Mouse (Mus musculus) CD4-positive, CD25-positive, alpha-beta regulatory T cell, adult 4 months (primary cell): ENCODE measurements around the gene Atl2. TPM values are rescaled to one million over a fixed set of nuclear protein-coding genes. Genes with fewer than 3 reads are reported as not detected.

Source experiments
- ATAC-seq: one replicate; pipeline ENCODE4 v1.8.0; 2017
- polyA plus RNA-seq, 2 experiments: library from polyadenylated mRNA; unstranded; fragments of 100-300 nt; shearing (Covaris generic); gene quantifications; one replicate each; pipeline ENCODE4 v1.2.1; 2017

The Atl2 gene
- polyA plus RNA-seq, result 10 to 100 TPM; 14.3 to 14.4 TPM

GRCm38 (mm10) chr17:79895911-79896423 is at the start of gene Atl2:
Gene Atl2 (minus strand): TSS chr17:79896123.
- ATAC-seq, result peak; percentile 89

GRCm38 (mm10) chr17:79944851-79945250 is 48.9 kb upstream of the Atl2 start:
- ATAC-seq, result no peak

DNA sequence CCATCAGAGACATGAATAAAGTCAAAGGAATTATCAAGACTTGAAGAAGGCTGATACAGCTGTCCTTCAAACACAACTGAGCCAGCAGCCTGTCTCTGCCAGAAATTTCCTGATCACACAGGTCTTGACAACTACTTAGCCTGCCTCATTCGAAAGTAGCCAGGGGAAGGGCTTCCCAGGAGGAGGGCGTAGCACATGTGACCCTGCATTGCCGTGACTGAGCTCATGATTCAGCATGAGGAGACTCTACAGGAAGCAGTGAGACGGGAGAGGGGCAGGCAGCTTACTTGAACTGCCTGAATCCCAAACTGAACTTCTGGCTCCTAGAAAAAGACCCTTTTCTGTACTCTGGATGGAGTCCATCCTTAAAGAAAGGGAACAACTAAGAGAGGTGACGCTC is 46.5 kb upstream of the Atl2 start:
- ATAC-seq, result no peak

- ATAC-seq, result no peak
These were observed 43.2 kb upstream of the Atl2 start for GRCm38 (mm10) chr17:79939133-79939532.

DNA sequence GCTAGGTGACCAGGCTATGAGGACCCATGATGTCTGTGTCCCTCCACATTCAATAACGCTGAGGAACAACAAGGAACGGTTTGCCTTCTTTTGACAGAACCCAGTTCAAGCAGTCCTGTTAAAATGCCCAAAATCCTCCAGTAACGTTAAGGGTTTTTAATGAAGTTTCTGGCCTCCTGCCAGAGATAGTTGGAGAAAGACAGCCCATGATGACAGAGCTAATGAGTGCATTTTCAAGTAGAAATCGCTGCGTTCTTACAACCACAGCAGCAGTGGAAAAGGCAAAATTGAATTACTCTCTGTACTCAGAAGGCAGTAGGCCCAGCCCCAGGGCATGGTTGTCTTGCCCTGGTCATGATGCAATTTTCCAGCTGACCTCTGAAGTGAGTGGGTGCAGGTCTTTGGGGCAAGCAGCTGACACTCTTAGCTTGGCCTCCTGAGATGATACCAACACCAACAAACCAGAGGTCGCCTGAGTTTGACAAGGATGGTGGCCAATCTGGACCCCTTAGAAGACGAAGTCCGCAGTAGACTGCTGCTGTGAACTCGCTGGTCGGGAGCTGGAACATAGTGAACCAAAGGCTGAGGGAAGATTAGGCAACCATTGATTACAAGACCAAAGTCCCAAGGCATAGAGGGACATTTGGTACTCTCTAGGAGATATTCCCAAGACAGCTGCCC is 42.1 kb upstream of the Atl2 start:
- no peak for ATAC-seq

- ATAC-seq, result peak; percentile 51
These were observed 38.4 kb upstream of the Atl2 start for GRCm38 (mm10) chr17:79934370-79934769.

DNA sequence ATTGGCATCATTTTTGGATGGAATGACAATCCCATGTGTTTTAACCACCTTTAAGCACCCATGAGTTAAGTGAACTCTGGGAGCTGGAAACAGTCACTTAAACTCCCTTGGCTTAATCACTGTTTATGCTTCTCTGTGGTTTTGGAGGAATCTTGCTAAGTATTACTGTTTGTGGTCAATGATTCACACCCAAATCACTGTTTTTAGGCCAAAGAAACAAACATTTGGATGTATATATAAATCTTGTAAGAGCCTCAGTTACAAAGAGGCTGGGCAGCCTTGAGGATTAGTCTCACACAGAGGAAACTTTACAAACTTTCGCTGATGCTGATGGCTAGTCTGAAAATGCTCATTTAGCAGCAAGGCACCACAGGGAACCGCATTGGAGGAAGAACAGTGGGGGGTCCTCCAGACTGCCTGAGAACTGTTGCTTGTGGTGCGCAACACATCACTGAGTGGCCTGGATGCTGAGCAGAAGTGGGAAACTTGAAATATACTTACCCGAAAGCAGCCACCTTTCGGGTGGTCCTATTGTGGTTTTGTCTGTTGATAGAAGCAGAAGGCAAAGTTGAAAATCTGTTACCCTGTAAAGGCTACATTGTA is 36.9 kb upstream of the Atl2 start:
- ATAC-seq, result no peak

- ATAC-seq, result no peak
These were observed 31.2 kb upstream of the Atl2 start for GRCm38 (mm10) chr17:79927110-79927509.

- ATAC-seq, result no peak
These were observed 30.6 kb upstream of the Atl2 start for GRCm38 (mm10) chr17:79926486-79926885.

GRCm38 (mm10) chr17:79925865-79926421 is 30.0 kb upstream of the Atl2 start:
- no peak for ATAC-seq

DNA sequence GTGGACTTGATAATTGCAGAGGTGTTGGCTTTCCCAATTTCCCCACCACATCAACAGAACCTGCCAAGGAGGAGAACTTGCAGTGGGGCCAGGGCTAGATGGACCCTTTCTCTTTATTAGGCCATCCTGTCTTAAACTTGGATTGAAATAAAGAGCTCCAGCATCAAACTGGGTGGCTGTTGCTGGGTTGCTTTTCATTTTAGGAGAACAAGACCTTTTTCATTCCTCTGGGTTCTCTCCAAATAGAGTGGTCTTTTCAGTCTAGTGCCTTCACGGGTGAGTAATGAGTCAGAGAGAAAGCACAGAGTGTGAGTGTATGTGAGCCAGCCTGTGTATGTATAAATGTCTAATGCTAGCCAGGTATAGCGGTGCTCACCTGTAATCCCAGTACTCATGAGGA is 24.4 kb upstream of the Atl2 start:
- no peak for ATAC-seq

- no peak for ATAC-seq
These were observed 23.8 kb upstream of the Atl2 start for GRCm38 (mm10) chr17:79919566-79920350.

GRCm38 (mm10) chr17:79918484-79919004 is 22.6 kb upstream of the Atl2 start:
- no peak for ATAC-seq

GRCm38 (mm10) chr17:79916996-79917395 is 21.1 kb upstream of the Atl2 start:
- ATAC-seq, result peak; percentile 93

- ATAC-seq, result no peak
These were observed 16.3 kb upstream of the Atl2 start for GRCm38 (mm10) chr17:79912174-79912573.

DNA sequence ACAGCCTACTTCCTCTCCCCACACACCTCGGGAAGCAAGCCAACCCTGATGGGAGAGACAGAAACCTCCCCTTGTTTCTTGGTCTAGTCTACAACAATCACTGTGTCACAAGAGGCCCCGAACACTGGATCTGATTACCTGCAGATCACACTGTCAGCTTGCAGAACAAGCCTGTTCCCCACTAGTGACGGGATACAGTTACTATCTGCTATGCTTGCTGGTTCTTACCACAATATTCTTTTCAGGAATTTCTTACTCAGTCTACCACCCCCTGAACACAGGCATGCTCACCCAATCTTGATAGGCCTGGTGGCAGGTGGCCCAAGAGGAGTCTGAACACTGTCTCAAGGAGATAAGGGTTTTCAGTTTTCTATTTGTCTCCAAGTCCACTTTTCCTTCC is 15.8 kb upstream of the Atl2 start:
- ATAC-seq, result no peak

- ATAC-seq, result no peak
These were observed 13.6 kb upstream of the Atl2 start for GRCm38 (mm10) chr17:79909571-79909970.

GRCm38 (mm10) chr17:79907698-79908097 is 11.8 kb upstream of the Atl2 start:
- no peak for ATAC-seq

DNA sequence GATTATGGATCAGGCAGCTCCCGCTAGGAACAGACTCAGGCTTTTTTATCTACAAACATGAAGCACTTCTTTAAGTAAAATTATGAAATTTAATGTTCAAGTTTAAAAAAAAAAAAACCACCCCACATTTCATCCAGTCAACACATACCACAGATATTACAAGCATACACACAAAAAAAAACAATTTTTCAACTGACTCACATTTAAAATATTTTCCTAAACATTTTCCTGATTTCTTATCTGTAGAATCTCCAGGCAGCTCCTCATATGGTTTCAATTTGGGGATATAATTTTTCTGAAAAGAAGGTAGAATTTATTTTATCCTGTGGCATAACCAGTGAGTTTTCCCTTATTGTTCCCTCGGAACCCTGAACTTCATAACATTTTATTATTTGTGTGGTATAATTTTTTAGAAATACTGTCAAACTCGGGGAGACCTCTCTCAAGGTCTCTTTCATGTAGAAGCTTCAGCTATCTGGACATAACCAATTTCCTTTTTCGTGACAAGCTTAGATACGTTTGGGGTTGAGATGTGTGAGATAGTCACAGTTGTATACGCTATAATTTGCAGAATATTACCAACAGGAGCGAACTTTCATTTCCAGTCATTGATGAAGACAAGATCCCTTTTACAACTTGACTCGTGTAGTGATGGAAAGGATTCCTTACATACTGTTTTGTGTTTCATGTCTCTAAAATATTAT is 11.0 kb upstream of the Atl2 start:
- ATAC-seq, result no peak

DNA sequence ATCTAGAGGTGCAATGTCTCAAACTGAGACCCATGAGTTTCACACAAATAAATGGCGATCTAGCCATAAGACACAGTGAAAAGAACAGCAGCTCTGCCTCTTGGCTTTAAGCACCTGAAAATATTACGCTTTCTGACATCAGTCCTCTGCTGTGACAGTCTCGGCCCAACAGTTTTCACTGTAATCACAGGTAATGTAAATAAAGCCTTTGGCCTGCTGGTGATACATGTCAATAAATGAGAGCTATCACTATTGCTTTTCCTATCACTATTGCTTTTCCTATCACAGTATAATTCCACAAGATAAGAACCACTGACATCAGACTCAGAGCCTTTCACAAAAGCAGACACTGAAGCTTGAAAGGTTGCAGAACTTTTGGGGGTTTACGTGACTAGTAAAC is 8.7 kb upstream of the Atl2 start:
- ATAC-seq, result no peak

DNA sequence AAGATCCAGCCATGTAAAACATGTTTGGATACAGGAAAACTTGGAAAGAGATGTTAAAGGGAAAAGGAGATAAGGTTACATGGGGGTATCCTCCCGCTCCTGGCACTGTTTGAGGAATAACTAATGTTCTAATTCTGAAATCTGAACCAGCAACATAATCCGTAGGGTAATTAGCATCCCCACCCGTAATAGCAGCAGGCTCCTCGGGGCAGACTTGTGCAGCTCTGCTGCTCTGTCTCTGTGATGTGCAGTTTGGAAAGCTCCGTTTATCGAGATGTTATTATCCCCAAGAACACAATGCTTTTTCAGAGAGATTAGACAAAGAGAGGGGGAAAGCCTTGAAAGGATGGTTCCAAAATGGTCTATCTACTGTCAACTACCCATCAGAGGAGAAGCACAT is 5.3 kb upstream of the Atl2 start:
- no peak for ATAC-seq

DNA sequence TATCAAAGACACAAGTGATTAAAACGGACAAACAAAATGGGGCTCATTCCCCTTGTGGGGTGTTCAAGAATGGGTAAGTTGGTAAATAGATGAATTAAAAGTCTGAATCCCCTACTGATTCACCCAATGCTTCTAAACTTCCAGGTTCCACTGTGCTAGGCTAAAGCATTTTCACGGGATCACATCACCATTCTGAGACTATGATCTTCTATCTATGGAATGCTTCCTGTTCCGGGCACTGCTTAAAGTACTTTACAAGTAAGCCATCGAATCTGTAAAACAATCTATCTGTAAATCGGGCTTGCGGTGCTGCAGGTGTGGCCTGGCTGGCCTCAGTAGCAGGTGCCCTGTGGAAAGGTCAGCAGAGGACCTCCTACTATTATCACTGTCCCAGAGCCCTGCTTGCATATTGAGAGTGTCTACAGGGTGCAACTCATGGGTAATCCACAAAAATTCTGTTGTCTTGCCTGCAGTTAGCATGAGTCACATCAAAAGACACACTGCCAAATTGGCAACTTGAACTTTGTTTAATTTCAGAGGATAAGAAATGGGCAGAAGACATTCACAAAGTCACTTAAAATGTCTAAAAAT is 2.3 kb upstream of the Atl2 start:
- no peak for ATAC-seq
